Mouse (Mus musculus) embryo, embryonic 10.5 days (tissue): ENCODE results near the gene Vps39.

ENCODE experiments used
- DNase-seq: peaks from one replicate; pipeline ENCODE4 v3.0.0-alpha.2; 2015; ENCODE audit warnings: low spot score

The Vps39 gene

DNA sequence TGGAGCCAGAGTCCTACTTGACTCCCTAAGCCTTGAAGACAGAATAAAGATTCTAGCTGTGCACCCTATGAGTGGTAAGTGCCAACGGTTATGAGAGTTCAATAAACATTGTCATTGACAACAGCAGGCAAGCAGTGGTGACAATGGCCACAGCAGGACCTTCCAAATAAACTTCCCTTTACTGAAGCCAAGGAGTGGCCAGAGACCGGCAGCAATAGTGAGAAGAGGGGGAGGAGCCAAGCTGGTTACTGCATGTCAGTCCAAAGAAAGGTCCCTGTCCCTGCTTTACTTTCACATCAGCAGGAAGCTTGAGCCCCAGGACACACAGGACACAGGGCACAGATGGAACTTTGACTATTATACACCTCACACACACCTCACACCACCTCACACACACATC lies 56.8 kb downstream of the Vps39 start:
- DNase-seq, result no peak

- DNase-seq, result no peak
These were observed 61.4 kb downstream of the Vps39 start for GRCm38 (mm10) chr2:120291471-120292078.

- no peak for DNase-seq
These were observed 63.9 kb downstream of the Vps39 start, which contains the start of gene Pla2g4d for GRCm38 (mm10) chr2:120288995-120289394. Gene Pla2g4d, minus strand, starts transcription at chr2:120289197.

DNA sequence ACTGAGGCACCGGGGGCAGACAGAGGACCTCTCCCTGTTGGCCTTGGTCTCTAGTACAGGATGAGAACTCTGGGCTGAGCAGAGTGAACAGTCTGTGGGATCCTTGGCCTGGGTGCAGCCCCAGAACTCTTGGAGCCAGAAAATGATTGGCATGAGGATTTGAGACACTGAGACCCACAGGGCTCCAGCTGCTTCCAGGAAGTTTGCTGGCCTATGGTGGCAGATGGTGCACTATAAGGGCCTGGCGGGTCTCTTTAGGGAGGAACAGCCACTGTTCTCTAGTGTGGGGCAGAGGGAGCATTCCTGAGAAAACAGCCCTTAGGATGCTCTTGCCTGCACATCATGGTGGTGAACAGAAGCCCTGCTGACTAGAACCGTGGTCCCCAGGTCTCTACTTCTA lies 64.5 kb downstream of the Vps39 start:
- no peak for DNase-seq

DNA sequence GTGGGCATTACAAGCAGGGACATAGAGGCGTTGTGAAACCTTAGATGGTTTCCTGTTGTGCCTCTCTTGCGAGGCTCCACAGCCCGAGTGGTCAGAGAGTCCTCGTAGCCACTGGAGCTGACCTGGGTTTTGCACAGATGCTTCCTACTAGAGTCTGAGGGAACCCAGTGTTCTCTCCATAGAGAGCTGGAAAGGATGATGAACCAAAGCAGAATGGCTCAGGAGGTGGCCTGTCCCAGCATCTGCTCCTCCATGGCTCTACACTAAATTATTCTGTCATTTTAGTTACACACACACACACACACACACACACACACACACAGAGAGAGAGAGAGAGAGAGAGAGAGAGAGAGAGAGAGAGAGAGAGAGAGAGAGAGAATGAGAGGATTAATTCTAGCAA lies 67.3 kb downstream of the Vps39 start:
- no peak for DNase-seq

- DNase-seq, result no peak
These were observed 68.2 kb downstream of the Vps39 start for GRCm38 (mm10) chr2:120284705-120285104.

GRCm38 (mm10) chr2:120284094-120284493 lies 68.8 kb downstream of the Vps39 start:
- DNase-seq, result no peak

DNA sequence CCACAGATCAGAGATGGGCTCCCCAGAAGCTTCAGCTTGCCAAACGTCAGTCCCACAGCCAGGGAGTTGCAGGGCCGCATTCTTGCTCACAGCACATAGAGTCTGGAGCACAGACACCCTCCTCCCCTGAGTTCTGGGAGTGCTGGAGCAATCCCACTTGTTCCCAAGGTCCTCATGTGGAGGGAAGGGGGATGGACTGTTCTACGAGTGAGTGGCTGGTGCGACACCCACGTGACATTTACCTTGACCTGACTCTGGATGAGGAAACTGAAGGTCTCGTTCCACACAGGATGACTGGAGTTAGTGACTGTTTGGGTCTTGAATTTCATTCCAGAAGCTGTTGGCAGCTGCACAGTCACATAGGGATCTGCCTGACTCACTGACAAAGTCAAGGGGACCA lies 69.4 kb downstream of the Vps39 start:
- DNase-seq, result no peak

GRCm38 (mm10) chr2:120281221-120281620 lies 71.7 kb downstream of the Vps39 start:
- DNase-seq, result no peak

- DNase-seq, result peak; percentile 77
These were observed 73.0 kb downstream of the Vps39 start for GRCm38 (mm10) chr2:120279961-120280360.

GRCm38 (mm10) chr2:120276951-120277350 lies 76.0 kb downstream of the Vps39 start:
- no peak for DNase-seq

DNA sequence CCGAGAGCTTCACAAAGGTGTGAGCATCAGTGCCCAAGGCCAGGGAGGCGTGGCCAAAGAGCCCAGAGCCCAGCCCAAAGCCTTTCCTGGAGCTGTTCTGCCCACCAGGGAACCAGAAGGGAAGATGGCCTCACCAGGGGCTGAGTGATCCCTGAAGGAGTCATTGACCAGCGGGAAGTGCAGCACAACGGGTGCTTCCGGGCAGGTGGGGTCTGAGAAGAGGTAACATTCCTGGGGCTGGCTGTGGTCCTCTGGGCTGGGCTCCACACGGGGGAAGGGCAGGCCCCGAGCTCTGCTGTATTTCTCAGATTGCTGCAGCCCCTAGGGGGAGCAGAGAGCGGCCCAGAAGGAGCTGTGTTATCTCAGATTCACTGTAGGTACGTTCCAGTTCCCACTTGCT lies 84.3 kb downstream of the Vps39 start:
- DNase-seq, result peak; percentile 60
